Mouse (Mus musculus): ENCODE results near the gene Mical3. TPM values are rescaled to one million over a fixed set of nuclear protein-coding genes. Genes with fewer than 3 reads are reported as not detected.

Mical3 gene
- total RNA-seq, 2 experiments from 2014 or later = 107 to 142 TPM

GRCm38 (mm10) chr6:121096390-121096789 is 34.4 kb downstream of the Mical3 start:
- intact Hi-C loops (cut with DNase I) = no loop called here
- no peak for DNase-seq (ENCODE audit: low spot score in 2 of 2)

- intact Hi-C loops (cut with DNase I) = no loop called here
- DNase-seq (ENCODE audit: low spot score in 2 of 2) = no peak
Observed at GRCm38 (mm10) chr6:121093662-121094408, 37.0 kb downstream of the Mical3 start.

DNA sequence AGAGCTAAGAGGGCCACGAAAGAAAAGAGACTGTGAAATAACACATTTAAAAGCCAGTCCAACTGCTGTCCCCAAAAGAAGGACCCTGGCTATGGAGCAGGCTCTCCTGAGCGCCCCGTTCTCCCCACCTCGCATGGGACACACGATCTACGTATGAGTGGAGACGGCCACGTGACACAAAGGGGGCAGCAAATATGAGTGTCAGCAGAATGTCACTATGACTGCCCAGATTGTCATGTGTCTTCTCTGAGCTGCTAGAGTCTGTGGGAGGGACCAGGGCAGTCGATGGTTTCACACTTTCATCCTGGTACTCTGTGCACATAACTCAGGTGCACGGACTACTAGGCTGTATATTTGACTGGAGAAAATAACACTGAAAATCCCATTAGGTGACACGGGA is 40.0 kb downstream of the Mical3 start:
- DNase-seq (ENCODE audit: low spot score in 2 of 2) = no peak

GRCm38 (mm10) chr6:121087586-121088245 is 43.1 kb downstream of the Mical3 start:
- DNase-seq (ENCODE audit: low spot score in 2 of 2) = no peak
- intact Hi-C loops (cut with DNase I) = no loop called here

More for the DNA sequence above, 40.0 kb downstream of the Mical3 start:
- intact Hi-C loops (cut with DNase I) = no loop called here

DNA sequence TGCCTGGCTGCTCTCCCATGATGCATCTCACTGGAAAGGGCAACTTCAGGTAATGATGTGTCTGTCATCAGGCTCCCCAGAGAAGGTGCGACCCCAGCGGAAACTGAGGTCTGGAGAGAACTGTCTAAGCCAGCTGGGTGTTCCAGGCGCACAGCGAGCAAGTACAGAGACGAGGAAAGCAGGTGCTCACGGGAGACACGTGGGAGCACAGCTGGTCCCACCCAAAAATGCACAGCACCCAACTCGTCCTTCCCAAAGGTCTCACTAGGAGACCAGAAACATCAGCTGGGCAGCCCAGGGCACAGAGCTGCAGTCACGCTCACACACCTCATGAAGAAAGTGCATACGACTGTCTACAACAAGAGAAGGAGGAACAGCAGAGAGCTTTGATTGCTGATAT is 43.7 kb downstream of the Mical3 start:
- no peak for DNase-seq (ENCODE audit: low spot score in 2 of 2)
- intact Hi-C loops (cut with DNase I) = no loop called here

- intact Hi-C loops (cut with DNase I) = no loop called here
Observed at GRCm38 (mm10) chr6:121086226-121086625, 44.6 kb downstream of the Mical3 start.

GRCm38 (mm10) chr6:121084050-121084480 is 46.7 kb downstream of the Mical3 start:
- intact Hi-C loops (cut with DNase I) = no loop called here
- DNase-seq (ENCODE audit: low spot score in 2 of 2) = no peak

More at GRCm38 (mm10) chr6:121086226-121086625, 44.6 kb downstream of the Mical3 start:
- no peak for DNase-seq (ENCODE audit: low spot score in 2 of 2)

DNA sequence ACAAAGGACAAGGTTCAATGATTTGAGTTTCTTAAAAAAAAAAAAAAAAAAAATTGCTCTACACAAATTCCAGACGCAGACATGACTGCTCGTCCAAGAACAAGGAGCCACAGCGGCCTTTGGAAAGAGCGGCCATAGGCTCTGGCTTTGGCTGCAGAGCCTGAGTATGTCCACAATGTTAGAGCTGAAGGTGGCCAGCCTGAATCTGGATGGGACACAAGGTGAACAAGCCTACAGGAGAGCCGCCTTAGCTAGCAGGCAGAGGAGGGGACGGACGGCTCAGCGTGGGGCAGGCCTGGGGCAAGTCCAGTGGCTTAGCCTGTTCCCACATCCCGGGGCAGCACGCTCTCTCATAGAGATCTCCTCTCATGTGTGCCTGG is 48.7 kb downstream of the Mical3 start:
- intact Hi-C loops (cut with DNase I) = no loop called here
- DNase-seq (ENCODE audit: low spot score in 2 of 2) = no peak

DNA sequence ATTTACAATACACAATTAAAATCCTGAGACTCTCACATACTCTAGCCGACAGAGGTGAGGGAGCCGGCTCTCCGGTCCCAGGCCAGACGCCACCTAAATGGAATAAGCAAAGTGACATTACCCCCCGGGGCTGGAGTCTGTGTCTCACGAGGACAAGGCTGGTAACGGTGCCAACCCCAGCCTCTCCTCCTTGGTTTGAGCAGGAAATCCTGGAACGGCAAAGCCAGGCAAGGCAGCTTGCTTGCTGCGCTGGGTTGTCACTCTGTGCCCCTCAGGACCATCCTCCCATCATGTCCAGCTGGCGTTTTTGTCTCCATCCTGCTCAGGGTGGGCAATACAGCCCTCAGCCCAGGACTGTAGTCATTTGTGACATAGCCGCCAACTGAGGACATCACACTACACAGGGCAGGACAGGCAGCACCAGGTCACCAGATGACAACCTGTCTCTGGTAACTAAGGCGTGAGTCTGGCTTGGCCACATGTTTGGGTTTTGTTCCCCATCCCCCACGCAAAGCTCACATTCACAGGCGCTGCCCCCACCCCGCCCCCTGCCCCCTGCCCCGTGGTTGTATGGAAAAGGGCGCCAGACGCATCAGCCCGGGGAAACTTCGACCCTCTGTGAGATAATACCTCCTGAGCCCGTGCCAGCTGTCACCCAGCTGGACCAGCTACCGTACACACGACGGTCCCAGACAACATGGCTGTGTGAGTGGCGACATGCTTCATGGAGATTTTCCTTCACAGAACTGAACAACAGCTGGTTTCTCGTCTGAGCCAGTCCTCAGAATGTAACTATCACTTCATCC is 49.3 kb downstream of the Mical3 start:
- intact Hi-C loops (cut with DNase I) = no loop called here
- DNase-seq (ENCODE audit: low spot score in 2 of 2) = no peak

GRCm38 (mm10) chr6:121078175-121078574 is 52.6 kb downstream of the Mical3 start:
- DNase-seq (ENCODE audit: low spot score in 2 of 2) = no peak
- intact Hi-C loops (cut with DNase I) = no loop called here

DNA sequence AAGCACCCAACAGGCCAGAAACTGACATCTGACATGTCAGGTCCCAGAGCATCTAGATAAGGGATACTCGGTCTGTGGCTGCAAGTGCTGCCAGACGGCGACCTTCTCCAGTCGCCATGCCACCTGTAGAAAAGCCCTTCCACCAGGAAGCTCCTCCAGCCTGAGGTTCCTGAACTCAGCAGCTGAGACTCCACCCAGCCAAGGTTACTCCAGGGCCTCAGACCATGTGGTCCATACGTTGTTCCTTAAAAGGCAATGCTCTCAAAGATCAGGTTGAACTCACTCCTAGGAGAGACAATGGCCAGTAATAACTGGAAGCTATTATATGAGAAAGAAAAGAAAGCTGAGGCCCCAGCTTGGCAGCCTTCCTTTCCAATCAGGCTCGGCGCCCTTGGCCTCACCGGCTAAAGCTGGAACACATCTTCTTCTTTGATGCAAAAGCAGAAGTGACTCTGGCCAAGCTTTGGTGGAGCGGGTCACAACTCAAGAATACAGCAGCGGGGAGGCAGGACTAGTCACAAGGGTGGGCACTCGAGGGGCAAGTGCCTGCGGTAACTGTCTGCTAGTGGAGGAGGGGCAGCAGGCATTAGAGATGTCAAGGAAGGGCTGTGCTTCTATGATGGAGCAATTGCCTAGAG is 53.8 kb downstream of the Mical3 start:
- no peak for DNase-seq (ENCODE audit: low spot score in 2 of 2)
- intact Hi-C loops (cut with DNase I) = no loop called here

DNA sequence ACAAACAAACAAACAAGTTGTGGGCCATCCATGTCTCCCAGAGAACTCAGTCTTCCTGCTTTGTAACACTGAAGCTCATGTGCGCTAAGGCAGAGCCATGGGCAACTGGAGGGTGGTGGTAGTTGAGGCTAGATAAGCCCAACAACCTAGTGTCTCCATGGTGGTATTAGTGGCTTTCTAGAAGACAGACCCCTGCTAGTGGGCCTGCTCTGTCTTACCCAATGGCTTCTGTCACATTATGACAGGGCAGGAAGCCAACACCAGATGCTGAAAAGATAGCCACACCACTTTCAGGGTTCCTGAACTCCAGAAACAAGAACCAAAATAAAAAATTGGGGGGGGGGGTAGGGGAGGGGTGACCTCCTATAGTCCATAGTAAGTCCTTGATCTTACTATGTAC is 55.0 kb downstream of the Mical3 start:
- intact Hi-C loops (cut with DNase I) = no loop called here
- no peak for DNase-seq (ENCODE audit: low spot score in 2 of 2)

- intact Hi-C loops (cut with DNase I) = no loop called here
- DNase-seq (ENCODE audit: low spot score in 2 of 2) = no peak
Observed at GRCm38 (mm10) chr6:121073312-121073711, 57.5 kb downstream of the Mical3 start.

DNA sequence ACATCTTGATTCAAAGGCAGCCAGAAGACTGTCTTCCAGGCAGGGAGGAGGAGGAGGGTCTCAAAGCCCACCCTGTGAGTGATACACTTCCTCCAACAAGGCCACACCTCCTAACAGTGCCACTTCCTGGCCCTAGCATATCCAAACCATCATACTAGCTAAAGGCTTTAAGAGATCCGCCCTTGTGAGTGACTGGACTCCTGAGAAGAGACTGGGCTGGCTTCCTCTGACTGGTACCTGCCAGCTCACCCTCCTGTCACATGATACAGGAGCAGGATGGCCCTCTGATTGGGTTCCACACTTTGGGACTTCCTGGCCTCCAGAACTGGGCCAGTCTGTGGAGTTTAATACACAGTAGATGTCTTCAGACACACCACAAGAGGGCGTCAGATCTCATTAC is 58.2 kb downstream of the Mical3 start:
- no peak for DNase-seq (ENCODE audit: low spot score in 2 of 2)
- intact Hi-C loops (cut with DNase I) = no loop called here

DNA sequence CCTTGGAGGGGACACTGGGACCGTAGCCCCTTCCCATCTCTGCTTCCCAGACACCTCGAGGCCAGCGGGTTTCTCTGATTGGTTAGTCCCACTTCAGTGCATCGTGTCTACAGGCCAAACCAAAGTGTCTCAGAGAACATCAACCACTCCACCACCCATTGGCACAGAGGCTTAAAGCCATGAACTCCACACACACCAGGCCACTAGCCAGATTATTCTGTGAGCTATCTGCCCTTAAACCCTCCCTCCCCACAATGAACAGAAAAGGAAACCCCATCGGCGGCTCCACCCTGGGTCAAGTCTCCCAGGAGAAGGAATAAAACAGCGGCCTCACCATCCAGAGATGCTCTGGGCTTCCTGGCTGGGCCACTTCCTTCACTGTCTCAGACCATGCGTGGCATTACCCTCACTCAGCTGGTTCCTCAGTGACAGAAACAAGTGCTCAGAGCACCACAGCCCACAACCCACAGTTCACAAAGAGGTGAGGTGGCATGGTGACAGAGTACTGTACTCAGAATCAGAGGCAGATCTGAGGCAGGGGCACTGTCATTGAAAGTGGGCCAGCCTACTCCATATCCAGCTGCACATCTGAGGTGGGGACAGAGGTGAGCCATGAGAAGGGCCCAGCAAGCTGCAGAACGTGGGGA is 60.1 kb downstream of the Mical3 start:
- no peak for DNase-seq (ENCODE audit: low spot score in 2 of 2)
- intact Hi-C loops (cut with DNase I) = no loop called here

DNA sequence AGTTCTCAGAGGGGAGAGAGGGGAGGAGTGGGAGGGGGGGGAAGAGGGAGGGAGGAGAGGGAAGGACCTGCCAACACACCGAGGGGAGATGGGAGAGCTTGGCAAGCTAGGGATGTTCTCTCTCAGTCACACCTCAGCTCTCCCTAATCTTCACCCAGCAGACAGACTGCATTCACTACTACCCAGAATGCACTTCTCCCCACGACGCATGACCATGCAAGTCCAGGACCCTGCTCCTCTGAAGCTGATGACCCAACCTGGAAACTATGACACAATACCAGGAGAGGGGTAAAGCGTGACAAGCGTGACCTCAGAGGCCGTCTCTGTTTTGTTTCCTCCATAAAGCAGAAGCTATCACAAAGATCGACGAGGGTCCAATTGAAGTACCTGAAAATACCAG is 61.6 kb downstream of the Mical3 start:
- intact Hi-C loops (cut with DNase I) = no loop called here
- DNase-seq (ENCODE audit: low spot score in 2 of 2) = no peak

DNA sequence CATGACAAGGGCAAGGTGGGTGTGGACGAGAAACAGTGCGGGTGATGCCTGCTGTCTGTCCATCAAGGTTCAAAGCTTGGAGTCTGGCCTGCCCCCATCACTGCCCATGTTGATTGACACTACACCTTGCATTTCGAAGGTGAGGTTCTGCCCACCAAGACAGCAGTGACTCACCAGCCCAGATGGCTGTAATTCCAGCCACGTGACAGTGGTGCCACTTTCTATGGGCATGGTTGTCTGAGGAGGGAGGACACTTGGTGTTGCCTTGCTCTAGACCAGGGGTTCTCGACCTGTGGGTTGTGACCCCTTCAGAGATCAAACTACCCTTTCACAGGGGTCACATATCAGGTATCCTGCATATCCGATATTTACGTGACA is 62.7 kb downstream of the Mical3 start:
- intact Hi-C loops (cut with DNase I) = no loop called here
- no peak for DNase-seq (ENCODE audit: low spot score in 2 of 2)

DNA sequence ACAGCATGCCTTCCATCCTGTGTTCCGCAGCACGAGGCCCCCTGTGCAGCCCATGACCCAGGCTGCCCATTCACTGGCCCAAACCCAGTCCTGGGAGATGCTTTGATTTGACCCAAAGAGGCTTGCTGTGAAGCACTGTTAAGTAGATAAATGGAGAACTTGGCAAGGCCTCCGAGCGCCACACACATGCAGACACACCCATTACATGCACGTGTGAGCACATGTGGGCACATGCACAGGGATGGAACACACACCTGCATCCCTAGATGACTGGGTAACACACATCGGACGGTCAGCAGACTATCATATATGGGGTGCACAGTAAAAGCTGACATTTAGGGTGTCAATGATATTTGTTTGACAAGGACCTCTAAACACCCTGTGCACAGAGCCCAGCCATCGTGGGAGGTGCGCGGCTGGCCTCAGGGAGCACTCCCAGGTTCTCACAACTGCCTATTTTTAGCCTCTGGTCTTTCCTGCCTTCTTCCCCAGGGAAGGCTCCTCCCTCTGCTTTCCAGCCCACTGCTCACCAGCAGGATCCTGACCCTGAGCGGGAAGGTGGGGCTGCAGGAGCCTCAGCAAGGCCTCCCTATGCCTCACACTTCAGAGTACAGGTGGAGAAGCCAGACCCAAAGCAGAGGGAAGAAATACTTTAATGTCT is 63.2 kb downstream of the Mical3 start:
- intact Hi-C loops (cut with DNase I) = no loop called here
- DNase-seq (ENCODE audit: low spot score in 2 of 2) = no peak

DNA sequence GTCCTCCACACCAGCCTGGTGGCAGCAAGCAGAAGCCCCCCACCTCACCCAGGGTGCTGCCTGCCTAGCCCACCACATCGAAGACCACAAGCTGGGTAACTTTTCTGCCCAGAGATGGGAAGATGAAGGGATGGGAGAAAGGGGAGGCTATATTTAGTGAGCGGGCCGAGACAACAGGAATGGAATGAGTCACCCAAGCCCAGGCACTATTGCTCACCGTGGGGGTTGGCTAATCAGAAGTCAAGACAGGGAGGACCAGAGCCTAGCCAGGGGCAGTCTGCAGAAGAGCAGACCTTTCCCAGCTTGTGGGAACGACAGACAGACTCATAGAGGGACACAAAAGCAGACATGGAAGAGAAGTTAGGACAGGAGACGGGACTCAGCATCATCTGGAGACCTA is 64.0 kb downstream of the Mical3 start:
- no peak for DNase-seq (ENCODE audit: low spot score in 2 of 2)
- intact Hi-C loops (cut with DNase I) = no loop called here
